Mouse (Mus musculus) embryonic facial prominence, embryonic 15.5 days (tissue): ENCODE measurements around the gene Tnc. TPM values are rescaled to one million over a fixed set of nuclear protein-coding genes. Genes with fewer than 3 reads are reported as not detected.

Experiments
- ATAC-seq: fragments of 200-750 bp; cut with Nextera tagmentation; 2 replicates; pipeline ENCODE4 v1.8.0; 2017; ENCODE audit warnings: low read depth, moderate TSS enrichment; ENCODE audit not compliant: insufficient number of reproducible peaks, low FRiP score, low TSS enrichment
- H3K27ac ChIP-seq: fragments of 300-500 bp; sonication (generic); replicated peaks from 2 replicates; pipeline ENCODE4 v1.5.1; 2015; ENCODE audit warnings: mild to moderate bottlenecking, inconsistent platforms
- H3K27me3 ChIP-seq: fragments of 300-500 bp; sonication (generic); 2 replicates; pipeline ENCODE4 v1.6.1; 2015; ENCODE audit warnings: inconsistent platforms
- H3K36me3 ChIP-seq: fragments of 300-500 bp; sonication (generic); 2 replicates; pipeline ENCODE4 v1.6.1; 2015; ENCODE audit warnings: mild to moderate bottlenecking, inconsistent platforms
- H3K4me1 ChIP-seq: fragments of 300-500 bp; sonication (generic); 2 replicates; pipeline ENCODE4 v1.6.1; 2015; ENCODE audit warnings: inconsistent platforms
- H3K4me2 ChIP-seq: fragments of 300-500 bp; sonication (generic); replicated peaks from 2 replicates; pipeline ENCODE4 v1.6.1; 2015; ENCODE audit warnings: mild to moderate bottlenecking, inconsistent platforms
- H3K4me3 ChIP-seq: fragments of 300-500 bp; sonication (generic); replicated peaks from 2 replicates; pipeline ENCODE4 v1.5.1; 2015; ENCODE audit warnings: mild to moderate bottlenecking, inconsistent platforms
- H3K9ac ChIP-seq: fragments of 300-500 bp; sonication (generic); 2 replicates; pipeline ENCODE4 v1.6.1; 2015; ENCODE audit warnings: inconsistent platforms
- H3K9me3 ChIP-seq: fragments of 300-500 bp; sonication (generic); replicated peaks from 2 replicates; pipeline ENCODE4 v1.6.1; 2016; ENCODE audit warnings: inconsistent platforms
- WGBS: fragments of 180-500 bp; shearing (Covaris S2); methylation state at CpG from one replicate; pipeline ENCODE4 v1.1.7; 2015; 5-methylcytosine and 5-hydroxymethylcytosine counted together
- polyA plus RNA-seq: library from polyadenylated mRNA; unstranded; fragments of >200 nt; fragmentation: Nextera tagmentation; extraction: Ambion mirVana; gene quantifications from 2 replicates; pipeline ENCODE4 v1.2.1, GENCODE M21; 2015

The Tnc gene
- polyA plus RNA-seq = 59.9 and 63.5 TPM in 2 replicates

DNA sequence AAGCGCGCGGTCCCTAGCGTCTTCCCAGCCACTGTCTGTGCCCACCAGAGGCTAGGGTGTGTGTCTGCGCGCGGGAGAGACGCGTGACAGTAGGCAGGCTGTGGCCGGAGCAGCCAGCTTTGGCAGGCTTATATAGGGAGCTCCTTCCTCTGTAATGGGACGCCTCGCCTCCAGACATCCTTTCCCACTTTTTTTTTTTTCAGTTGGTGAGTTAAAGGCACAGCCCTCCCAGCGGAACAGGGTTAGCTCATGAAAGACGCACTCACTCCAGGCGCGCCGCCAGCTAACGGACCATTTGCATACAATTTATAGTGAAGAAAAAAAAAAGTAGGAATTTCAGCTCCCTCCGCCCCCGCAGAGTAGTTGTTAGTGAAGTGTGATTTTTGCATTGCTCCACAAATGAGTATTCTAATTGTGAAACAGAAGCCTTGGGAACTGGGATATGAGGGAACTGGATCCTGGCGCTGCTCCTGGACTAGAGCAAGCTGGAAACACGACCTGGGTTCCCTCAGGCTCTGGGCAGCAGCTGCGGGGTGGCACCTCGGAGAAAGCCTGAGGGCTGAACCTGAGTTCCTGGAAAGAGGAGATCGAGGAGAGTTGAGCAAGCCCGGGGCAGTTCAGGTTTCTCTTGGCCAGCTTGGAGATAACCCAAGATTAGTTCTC, at the start of gene Tnc:
Gene Tnc (minus strand): TSS at position 185 of the 663 bp plus-strand sequence.
- H3K36me3 ChIP-seq = no peaks in the 10 kb centered on the region
- peak within 1 kb of the TSS; percentile 58 for H3K4me2 ChIP-seq
- no peaks in the 10 kb centered on the region for H3K27me3 ChIP-seq
- peaks cover 45% of the 10 kb centered on the region for H3K4me1 ChIP-seq
- no peaks in the 10 kb centered on the region for H3K9me3 ChIP-seq
- under 1% methylated on average over 26 of the region's 26 CpGs for WGBS
- peak within 1 kb of the TSS; percentile 44 for H3K4me3 ChIP-seq
- peak within 1 kb of the TSS; percentile 21 for H3K9ac ChIP-seq
- peak within 1 kb of the TSS; percentile 65 for H3K27ac ChIP-seq
- peak; percentile 90 for ATAC-seq

DNA sequence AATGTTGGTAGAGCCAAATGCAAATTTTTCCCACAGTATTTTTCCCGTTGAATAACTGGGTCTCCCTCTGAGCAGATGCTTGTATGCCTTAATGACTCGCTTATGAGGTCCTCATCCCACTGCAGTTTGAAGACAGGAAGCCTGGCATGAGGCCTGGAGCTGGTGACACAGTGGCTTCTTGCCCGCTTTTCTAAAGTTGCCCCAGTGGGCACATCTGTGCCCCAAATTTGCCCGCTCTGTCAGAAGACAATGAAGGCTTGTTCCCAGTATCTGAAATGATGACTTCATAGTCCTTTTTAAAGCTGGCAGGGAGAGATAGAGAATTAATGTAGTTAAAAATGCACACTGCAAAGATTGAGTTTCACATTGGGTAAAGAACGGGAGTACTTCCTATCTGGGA, 47.4 kb upstream of the Tnc start:
- no peaks in the 10 kb centered on the region for H3K4me1 ChIP-seq
- no peak for ATAC-seq
- no peaks in the 10 kb centered on the region for H3K27me3 ChIP-seq
- no peak overlapping the region for H3K4me2 ChIP-seq
- WGBS = 64% methylated on average over 5 of the region's 5 CpGs
- no peaks in the 10 kb centered on the region for H3K9me3 ChIP-seq
- no peak overlapping the region for H3K27ac ChIP-seq
- no peak overlapping the region for H3K9ac ChIP-seq
- H3K4me3 ChIP-seq = no peak overlapping the region
- no peaks in the 10 kb centered on the region for H3K36me3 ChIP-seq

DNA sequence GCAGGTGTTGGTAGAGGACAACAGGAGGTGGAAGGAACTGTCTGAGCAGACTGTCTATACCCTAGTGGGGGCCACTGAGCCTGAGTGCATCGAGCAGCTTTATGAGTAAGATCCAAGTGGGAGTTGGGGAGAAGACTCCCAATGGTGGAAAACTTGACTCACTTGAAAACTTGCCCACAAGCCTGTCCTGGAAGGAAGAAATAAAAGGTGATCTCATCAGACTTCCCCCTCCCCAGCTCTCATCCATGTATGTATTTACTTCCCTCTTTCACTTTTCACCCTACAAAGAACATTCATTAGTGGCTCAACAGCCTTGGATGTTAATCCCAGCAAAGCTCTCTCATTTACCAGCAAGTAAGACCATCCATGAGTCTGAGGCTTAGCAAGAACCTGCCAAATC, 46.0 kb upstream of the Tnc start:
- no peak for ATAC-seq
- WGBS = 65% methylated on average over 1 of the region's 1 CpGs
- Histone ChIP-seq H3K27me3 (no peaks in the 10 kb centered on the region), H3K9ac (no peak overlapping the region), H3K36me3 (no peaks in the 10 kb centered on the region), H3K4me2 (no peak overlapping the region), H3K9me3 (no peaks in the 10 kb centered on the region), H3K4me3 (no peak overlapping the region), H3K27ac (no peak overlapping the region), H3K4me1 (no peaks in the 10 kb centered on the region)

DNA sequence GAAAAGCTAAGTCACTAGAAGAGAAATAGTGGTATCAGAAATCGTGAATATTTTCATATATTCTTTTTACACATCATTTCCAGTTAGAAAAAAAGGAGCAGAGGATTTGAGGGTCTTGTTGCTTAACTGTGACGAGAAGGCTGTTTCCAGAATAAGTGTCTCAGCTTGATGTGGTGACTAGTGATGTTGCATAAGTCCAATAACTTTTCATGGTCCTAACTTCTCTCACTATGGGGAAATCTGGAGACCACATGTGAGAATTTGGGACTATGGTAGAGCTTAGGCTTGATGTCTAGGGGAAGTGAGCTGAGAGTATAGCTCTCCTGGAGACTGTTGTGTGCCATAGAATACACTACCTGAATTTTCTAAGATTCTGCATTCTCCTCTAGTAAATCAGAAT, 42.6 kb upstream of the Tnc start:
- Histone ChIP-seq H3K4me1 (no peaks in the 10 kb centered on the region), H3K4me3 (no peak overlapping the region), H3K4me2 (no peak overlapping the region), H3K36me3 (no peaks in the 10 kb centered on the region), H3K9ac (no peak overlapping the region), H3K27ac (no peak overlapping the region), H3K27me3 (no peaks in the 10 kb centered on the region), H3K9me3 (no peaks in the 10 kb centered on the region)
- 63% methylated on average over 2 of the region's 2 CpGs for WGBS
- ATAC-seq = no peak

DNA sequence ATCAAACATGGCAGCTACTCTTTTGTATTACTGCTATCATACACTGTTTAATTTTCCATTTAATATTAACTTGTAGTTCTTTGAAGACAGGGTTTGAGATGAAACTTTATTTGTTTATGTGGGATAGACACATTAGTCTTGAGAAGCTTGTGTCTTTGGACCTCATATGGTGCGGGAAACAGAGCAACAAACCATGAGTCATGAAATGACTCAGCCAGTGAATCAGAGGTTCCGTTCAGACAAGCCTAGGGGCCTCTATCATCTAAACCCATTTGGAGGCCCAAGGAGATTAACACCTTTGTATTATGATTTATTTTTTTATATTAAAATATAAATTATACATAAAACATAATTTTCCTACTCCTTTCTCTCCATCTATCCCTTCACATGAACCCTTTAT, 40.9 kb upstream of the Tnc start:
- Histone ChIP-seq H3K9me3 (no peaks in the 10 kb centered on the region), H3K4me1 (no peaks in the 10 kb centered on the region), H3K9ac (no peak overlapping the region), H3K27me3 (no peaks in the 10 kb centered on the region), H3K36me3 (no peaks in the 10 kb centered on the region), H3K27ac (no peak overlapping the region), H3K4me2 (no peak overlapping the region), H3K4me3 (no peak overlapping the region)
- 74% methylated on average over 2 of the region's 2 CpGs for WGBS
- no peak for ATAC-seq

DNA sequence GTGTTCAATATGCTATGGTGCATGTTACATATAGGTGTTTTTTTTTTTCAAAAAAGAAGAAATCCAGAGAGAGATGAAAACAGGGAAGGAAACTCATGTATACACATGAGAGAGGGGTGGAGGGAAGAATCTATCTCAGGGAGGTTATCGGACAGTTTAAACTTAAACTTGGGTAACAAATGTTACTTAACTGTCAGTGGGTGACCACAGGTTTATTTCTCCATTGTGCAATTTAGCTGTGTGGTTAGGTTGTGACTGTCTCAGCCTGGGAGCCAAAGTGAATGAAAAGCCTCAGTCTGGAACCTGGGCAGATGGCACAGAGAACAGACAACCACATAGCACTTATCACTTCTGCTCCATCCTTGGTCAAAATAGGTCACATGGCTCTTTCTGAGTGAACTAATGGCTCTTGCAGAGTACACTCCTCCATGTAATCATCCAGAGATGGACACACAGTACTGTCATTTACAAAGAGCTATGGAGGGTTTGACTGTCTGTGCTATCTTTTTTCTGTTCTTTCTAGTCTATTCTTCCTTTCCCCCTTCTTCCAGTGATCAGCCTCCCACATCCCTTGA, 39.3 kb upstream of the Tnc start:
- Histone ChIP-seq H3K36me3 (no peaks in the 10 kb centered on the region), H3K4me2 (no peak overlapping the region), H3K27me3 (no peaks in the 10 kb centered on the region), H3K9ac (no peak overlapping the region), H3K4me1 (no peaks in the 10 kb centered on the region), H3K4me3 (no peak overlapping the region), H3K9me3 (no peaks in the 10 kb centered on the region), H3K27ac (no peak overlapping the region)
- WGBS = 94% methylated on average over 1 of the region's 1 CpGs
- no peak for ATAC-seq

DNA sequence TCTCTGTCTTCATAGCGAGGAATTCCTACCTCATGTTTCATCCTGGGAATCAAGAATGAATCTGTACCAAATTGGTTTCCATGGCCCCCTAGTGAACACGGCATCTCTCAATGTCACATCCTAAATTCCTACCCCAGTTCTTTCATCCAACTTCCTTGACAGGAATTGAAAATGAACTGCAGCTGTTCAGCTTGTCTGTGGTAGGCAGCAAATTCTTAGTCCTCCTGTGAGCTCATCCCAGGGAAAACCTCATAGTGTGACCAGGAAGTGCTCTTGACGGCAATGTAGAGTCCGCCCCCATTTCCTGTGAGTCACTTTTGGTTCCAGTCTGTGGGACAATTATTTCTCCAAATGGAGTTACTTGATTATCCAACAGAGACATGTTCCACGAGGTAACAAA, 37.0 kb upstream of the Tnc start:
- H3K27me3 ChIP-seq = no peaks in the 10 kb centered on the region
- no peak overlapping the region for H3K9ac ChIP-seq
- no peak overlapping the region for H3K4me3 ChIP-seq
- no peak overlapping the region for H3K4me2 ChIP-seq
- H3K9me3 ChIP-seq = no peaks in the 10 kb centered on the region
- H3K4me1 ChIP-seq = no peaks in the 10 kb centered on the region
- H3K27ac ChIP-seq = no peak overlapping the region
- H3K36me3 ChIP-seq = no peaks in the 10 kb centered on the region
- WGBS = 46% methylated on average over 5 of the region's 5 CpGs
- no peak for ATAC-seq

DNA sequence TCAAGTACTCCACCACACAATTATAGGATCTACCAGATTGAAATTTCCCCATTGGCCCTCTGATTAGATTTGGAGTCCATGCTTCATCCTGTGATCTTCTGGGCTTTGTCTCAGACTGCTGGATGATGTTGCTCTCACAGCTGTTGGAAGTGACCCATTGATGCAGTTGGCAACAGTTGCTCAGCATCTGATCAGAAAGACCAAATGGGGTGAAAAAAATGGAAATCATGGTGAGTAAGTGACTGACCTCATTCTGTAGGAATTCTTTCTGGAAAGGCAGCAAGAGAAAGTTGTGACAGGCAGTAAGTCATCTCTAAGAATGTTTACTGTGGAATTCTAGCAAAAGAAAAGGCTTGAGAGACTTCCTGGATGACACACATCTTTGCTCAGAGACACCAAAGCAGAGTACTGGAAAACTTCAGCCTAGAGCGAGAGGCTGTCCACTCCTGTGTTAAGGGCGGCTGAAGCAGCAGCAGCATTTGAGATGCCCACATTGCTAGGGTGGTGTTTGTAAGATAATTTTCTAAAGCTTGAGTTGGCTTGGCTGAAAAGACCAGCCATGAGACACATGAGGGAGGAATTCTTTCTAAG, 31.3 kb upstream of the Tnc start:
- WGBS = 88% methylated on average over 2 of the region's 2 CpGs
- Histone ChIP-seq H3K27me3 (no peaks in the 10 kb centered on the region), H3K4me3 (no peak overlapping the region), H3K9ac (no peak overlapping the region), H3K9me3 (no peaks in the 10 kb centered on the region), H3K27ac (no peak overlapping the region), H3K4me1 (no peaks in the 10 kb centered on the region), H3K36me3 (no peaks in the 10 kb centered on the region), H3K4me2 (no peak overlapping the region)
- no peak for ATAC-seq

DNA sequence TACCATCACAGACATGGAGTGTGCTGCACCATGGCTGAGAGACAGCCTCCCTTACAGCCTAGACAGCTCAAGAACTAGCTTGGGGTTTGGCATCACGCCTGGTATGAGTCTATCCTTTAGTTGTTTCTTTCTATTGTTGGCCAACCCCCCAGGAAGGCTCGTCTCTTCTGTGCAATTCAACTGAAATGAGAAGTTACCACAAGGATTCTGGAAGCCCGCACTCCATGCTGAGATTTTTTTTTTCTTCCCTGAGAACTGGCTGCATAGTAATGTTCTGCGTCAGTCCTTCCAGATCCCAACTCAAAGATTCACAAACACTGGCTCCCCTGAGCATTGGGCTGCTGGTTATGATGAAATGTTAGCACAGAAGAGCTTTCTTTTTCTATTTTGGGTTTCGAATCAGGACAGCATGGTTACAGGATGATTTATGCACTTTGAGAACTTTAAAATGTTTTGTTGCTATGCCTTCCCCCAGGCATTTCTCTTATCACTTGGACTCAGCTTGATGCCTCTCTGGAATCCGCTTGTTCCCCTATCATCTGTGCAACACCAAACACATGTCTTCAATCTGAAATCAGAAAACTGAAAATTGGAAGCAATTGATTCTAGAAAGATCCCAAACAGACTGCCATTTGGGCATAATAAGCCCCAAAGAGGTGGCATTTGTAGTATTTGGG, 29.7 kb upstream of the Tnc start:
- Histone ChIP-seq H3K4me3 (no peak overlapping the region), H3K27me3 (no peaks in the 10 kb centered on the region), H3K4me2 (no peak overlapping the region), H3K9me3 (no peaks in the 10 kb centered on the region), H3K27ac (peak overlapping the region; percentile 58; the same call in 1 of the 2 replicates), H3K4me1 (no peaks in the 10 kb centered on the region), H3K9ac (no peak overlapping the region), H3K36me3 (no peaks in the 10 kb centered on the region)
- 49% methylated on average over 6 of the region's 6 CpGs for WGBS
- ATAC-seq = peak; percentile 69; the same call in 1 of the 2 replicates

DNA sequence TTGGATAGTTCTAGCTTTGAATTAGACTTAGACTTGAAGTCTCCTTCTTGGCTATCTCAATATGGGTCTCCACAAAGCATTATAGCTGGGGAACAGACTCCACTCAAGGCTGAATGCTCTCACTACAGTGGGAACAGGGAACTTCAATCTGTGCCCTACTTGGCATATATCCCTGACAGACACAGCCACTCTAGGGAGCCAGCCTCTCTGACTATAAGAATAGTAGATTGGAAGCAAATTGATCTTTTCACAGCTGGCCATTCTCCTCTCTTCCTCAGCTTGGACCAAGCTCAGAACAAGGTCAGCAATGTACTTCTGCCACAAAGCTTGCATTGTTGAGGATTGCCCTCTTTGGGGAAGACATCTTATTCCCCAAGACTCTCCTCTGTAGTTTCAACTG, 27.9 kb upstream of the Tnc start:
- Histone ChIP-seq H3K9me3 (no peaks in the 10 kb centered on the region), H3K4me1 (no peaks in the 10 kb centered on the region), H3K9ac (no peak overlapping the region), H3K4me2 (no peak overlapping the region), H3K4me3 (no peak overlapping the region), H3K36me3 (no peaks in the 10 kb centered on the region), H3K27ac (no peak overlapping the region), H3K27me3 (no peaks in the 10 kb centered on the region)
- ATAC-seq = no peak

DNA sequence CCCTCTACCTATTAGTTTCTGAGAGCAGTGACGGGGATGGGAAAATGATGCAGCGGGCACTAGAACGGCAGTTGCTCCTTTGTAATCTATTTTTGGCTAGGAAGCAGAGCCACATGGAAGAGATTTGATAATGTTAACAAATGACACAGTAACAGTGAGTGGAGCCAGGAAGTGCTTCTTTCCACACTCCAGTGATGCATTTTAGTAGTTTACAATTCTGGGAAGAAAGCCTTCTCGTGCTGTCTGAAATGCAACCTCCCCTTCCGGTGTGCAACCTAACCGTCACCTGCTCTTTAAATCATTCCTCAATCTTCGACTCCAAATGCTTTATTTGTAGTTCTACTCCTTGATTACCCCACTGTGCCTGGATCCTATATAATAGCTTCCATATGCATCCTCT, 20.6 kb upstream of the Tnc start:
- no peak overlapping the region for H3K4me3 ChIP-seq
- H3K27me3 ChIP-seq = no peaks in the 10 kb centered on the region
- H3K4me1 ChIP-seq = no peaks in the 10 kb centered on the region
- H3K9ac ChIP-seq = no peak overlapping the region
- 0 out of 2 replicates have a peak overlapping the region, but pooled peaks have one; percentile 29 for H3K27ac ChIP-seq
- H3K4me2 ChIP-seq = no peak overlapping the region
- no peak for ATAC-seq
- 35% methylated on average over 7 of the region's 7 CpGs for WGBS
- no peaks in the 10 kb centered on the region for H3K9me3 ChIP-seq
- H3K36me3 ChIP-seq = no peaks in the 10 kb centered on the region
